Mouse (Mus musculus): ENCODE data around the gene Inafm1.
"Not testable (repeated sequence)": the region's sequence is repeated elsewhere in the genome, so short reads cannot be mapped to it uniquely, and the experiment has no call there.

Gene Inafm1

DNA sequence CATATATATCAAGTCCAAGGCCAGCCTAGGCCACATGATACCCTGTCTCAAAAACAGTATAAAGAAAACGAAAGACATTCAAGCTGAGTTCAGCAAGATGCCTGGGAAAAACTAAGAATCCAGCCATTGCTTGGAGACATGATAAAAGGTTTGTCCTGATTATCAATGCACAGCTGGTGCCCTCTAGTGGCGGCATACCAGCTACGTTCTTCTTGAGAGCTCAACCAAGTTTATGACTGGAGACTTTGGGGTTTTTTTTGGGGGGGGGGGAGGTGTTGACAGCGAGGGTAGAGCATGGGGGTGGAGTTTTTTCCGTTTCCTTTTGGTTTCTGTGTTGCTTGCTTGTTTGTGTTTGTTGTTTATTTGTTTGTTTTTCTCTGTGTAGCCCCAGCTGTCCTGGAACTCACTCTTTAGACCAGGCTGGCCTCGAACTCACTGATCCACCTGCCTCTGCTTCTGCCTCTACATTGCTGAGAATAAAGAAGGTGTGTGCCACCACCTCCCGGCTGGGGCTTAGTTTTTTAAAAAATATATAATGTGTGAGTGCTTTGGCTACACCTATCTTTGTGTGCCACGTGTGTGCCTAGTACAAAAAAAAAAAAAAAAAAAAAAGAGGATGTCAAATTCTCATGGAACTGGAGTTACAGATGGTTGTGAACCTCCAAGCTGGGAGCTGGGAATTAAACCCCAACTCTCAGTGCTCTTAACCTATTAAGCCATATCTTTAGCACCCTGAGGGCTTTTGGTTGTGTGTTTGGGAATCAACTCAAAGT is 10.2 kb downstream of the Inafm1 start:
- no peak for DNase-seq (ENCODE audit: low spot score)

DNA sequence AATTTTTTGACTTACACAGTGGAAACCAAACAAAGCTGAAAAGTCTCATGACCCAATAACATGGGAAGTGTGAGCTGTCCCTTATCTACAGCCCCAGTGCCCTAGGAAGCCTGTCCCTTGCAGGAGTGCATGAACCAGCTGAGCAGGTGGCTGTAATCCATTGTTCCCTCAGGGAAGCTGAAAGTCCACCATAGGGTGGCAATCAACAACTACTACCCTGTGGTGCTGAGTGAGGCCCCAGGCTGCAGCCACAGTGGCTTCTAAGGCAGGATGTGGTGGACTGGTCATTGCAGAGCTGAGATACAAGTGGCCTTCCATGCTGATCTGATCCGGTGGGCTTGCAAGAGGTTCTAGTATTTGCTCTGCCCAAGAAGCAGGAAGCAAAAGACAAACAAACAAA is 12.3 kb downstream of the Inafm1 start:
- no peak for DNase-seq (ENCODE audit: low spot score)

DNA sequence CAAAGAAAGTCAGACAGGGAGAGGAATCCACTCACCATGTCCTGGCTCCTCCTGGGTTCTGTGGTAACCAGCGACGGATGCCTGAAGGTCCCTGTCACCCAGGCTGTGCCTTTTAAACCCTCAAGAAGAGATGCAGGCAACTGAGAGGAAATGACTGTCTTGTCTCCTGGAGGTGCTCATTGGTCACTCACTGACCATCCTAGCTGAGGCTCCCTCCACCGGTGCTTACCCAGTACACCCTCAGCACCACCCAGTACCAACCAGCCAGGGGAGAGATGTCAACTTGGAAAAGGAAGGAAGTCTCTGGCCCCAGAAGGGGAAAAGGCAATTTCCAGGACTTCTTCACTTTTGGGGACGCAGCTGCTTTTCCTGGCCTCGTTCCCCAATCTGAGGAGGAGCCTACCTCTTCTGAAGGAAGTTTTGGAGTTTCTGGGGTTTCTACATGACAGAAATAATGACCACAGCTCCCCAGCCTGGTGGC is 14.3 kb downstream of the Inafm1 start, which contains the start of gene C5ar1:
Gene C5ar1, minus strand, starts transcription at position 431 of the 481 bp plus-strand sequence.
- DNase-seq (ENCODE audit: low spot score): no peak

DNA sequence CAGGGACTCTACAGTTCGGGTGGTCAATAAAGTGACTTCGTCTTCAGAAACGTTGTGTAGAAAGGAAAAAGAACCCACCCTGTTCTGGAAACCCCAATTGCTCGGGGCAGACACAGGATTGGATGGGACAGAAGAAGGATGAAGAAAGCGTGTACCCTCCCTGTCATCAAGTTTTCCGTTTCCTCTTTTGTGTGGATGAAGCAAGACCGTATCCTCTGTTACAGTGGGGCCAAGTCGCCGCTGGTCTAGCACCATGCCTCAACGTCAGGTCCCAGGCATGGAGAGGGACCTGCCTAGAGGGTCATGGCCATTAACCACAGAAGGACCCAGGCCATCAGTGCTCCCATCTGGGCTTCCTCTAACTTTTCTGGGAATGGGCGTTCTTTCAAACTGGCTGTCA is 15.6 kb downstream of the Inafm1 start:
- no peak for DNase-seq (ENCODE audit: low spot score)

DNA sequence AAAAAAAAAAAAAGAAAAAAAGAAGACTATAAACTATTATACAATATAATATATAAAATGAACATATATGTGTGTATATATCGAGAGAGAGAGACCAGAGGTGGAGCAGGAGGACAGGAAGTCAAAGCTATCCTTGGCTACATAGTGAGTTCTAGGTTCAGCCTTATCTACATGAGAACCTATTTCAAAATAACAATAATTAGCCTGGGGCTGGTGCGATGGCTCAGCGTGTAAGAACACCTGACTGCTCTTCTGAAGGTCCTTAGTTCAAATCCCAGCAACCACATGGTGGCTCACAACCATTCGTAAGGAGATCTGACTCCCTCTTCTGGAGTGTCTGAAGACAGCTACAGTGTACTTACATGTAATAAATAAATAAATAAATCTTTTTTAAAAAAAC is 17.5 kb downstream of the Inafm1 start:
- not testable (repeated sequence) for DNase-seq (ENCODE audit: low spot score)

DNA sequence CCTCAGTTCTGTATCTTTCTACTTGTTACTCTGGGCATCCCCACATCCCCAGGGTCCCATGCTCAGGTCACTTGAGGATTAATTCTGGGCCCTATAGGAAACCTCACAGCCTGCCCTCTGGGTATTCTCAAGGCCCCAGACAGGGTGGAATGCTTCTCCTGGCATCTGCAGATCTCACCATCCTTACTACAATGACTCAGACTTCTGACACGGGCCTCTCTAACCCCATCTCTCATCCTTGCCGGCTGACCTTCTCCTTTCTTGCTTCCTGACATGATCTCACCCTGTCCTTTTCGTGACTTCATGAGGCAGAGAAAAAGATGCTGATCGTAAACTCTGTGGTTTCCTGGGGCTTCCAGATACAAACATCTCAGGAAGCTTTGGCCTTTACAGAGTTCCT is 19.2 kb downstream of the Inafm1 start:
- no peak for DNase-seq (ENCODE audit: low spot score)

DNA sequence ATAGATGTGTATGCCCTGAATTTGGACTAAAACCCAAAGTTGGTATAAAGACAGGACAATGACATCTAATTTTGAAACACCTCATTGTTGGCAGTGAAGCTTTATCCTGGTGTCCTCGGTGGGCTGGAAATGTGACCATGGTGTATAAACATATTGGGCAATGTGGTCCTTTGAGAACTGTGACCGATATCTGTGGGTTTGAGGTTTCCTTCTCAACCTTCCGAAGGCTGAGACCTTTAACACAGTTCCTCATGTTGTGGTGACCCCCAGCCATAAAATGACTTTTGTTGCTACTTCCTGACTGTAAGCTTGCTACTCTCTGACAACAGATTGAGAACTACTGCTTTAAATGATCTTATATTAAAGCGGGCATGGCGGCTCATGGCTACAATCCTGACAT is 22.7 kb downstream of the Inafm1 start:
- DNase-seq (ENCODE audit: low spot score): no peak

DNA sequence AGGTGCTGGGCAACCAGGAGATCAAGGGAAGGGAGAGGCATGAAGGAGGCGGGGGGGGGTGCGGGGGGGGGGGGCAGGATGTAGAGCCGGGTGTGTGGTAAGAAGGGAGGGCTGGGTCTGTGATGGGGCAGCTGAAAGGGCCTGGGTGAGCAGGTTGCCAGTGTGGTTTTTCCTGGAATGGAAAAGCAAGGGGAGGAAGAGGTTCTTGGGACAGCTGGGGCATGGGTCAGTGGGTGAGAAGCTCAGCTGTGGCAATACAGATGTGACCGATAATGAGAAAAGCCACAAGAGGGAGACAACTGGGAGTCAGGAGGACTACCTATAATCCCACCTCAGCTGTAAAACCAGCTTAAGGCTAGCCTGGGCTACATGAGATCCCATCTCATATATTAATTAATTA is 27.5 kb downstream of the Inafm1 start:
- no peak for DNase-seq (ENCODE audit: low spot score)

DNA sequence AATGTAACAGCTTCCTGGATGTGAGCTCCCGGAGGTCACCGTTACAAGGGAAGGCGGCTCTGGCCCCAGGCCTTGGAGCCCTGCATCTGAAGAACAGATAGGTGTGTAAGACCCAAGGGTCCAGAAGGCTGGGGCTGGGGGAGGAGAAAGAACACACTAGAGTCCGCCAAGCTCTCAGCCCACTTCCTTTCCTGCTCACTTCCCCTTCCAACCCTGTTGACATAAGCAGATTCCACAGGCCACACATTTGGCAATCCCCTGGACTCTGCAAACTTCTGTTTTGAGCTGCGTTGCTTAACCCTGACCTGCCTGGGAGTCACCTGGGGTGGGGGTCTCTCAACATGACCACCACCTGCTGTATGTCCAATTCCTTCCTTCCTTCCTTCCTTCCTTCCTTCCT is 29.4 kb downstream of the Inafm1 start, which contains the start of gene C5ar2:
Gene C5ar2, minus strand, starts transcription at position 88 of the 400 bp plus-strand sequence.
- DNase-seq (ENCODE audit: low spot score): no peak

DNA sequence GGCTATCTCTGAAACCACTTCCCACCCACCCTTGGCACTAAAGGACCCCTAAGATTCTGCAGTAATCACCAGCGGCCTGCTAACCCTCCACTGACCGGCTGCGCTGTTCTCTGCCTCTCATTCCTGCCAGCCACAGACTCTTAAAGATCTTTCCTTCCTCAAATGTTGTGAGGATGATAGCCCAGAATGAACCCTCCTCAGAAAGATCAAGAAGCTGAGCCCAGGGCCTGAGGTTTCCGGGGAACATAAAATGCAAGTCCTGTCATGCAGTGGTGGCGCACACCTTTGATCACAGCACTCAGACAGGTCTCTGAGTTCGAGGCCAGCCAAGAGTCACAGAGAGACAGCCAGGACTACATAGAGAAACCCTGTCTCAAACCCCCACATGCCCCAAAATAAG is 31.2 kb downstream of the Inafm1 start:
- no peak for DNase-seq (ENCODE audit: low spot score)

DNA sequence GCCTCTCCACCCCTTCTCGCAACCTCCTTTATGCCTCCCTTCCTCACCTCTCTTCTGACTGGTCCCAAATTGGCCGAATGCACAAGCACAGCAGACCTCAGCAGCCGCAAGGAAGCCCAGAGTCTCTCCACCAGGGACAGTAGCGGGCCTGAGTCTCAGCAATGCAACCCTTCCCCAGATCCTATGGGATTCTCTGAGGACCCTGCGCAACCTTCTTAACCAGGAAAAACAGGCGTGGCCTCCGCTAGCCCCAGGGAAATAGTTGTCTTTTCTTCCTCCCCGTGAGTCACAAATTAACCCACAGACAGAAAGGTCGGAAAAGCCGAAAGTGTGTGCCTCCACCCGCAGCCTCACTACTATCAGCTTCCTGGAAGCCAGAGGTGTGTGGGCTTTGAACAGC is 31.6 kb downstream of the Inafm1 start:
- no peak for DNase-seq (ENCODE audit: low spot score)

DNA sequence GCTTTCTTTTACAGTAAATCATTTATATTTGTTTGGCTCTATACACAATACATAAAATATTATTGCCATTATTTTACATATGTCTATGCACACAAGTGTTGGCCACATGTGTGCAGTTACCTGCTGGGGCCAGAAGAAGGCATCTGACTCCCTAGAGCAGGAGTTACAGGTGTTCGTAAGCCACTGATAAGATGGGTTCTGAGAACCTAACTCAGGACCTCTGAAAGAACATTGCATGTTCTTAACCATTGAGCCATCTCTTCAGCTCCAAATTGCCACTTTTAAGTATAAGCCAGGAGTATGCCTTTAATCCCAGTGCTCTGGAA is 32.5 kb downstream of the Inafm1 start:
- DNase-seq (ENCODE audit: low spot score): no peak

DNA sequence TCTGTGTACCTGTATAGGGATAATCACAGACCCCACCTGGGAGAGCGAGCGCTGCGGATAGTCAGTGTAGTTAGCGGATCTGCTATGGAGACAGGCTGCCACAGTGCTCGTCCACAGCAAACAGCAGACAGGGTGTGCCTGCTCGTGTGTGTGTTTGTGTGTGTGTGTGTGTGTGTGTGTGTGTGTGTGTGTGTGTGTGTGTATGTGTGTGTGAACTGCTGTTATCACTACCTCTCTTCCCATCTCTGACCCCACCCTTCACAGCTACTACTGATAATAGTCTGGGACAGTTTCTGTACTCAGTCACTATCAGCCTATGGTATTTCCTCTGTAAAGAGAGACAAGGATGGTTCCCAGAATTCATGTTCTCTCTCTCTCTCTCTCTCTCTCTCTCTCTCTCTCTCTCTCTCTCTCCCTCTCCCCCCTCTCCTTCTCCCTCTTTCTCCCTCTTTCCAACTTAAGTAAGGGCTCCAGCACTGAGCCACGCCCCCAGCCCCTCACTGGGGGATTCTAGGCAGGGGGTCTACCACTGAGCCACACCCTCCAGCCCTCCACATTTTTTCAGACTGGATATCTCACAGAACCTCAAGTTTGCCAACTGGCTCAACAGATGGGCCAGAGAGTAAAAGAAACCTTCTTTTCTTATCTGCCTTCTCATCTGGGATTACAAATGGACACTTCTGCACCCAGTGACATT is 33.0 kb downstream of the Inafm1 start:
- DNase-seq (ENCODE audit: low spot score): no peak

DNA sequence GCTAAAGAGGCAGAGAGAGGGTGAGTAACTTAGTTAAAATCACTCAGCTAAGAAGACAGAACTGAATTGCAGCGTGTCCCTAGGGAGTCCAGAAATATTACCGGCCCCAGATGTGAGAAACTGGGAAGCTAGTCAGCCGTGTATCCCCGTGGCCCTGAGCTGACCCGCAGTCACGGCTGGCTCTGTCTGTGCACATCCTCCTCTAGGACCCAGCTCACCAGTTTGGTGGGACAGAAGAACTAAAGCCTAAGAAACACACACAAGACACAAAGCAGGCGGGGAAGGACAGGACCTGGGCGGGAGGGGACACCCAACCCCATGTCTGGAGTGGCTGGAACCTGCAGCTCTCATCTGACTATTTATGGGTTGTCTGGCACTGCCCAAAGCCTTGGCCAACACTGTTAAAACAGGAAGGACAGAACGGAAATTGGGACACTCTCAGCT is 33.8 kb downstream of the Inafm1 start:
- no peak for DNase-seq (ENCODE audit: low spot score)

DNA sequence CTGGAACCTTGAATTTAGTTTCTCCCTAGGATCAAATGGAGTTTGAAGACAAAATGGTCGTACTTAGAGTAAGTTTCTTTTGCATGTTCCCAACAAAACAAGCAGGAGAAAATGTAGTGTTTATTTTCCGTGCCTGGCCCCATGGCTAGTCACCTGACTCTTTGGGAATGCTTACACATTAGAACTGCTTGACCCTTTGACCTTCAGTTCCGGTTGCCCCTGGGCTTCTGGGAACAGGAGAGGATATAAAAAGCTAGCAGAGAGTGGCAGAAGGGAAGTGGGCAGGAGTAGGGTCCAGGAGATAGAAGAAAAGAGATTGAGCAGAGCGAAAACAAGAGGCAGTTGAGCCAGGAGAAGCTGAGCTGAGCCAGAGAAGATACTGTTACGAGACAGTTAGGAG is 43.5 kb downstream of the Inafm1 start:
- no peak for DNase-seq (ENCODE audit: low spot score)
